Mouse (Mus musculus) left cerebral cortex, postnatal 25 days (tissue): Measurements from ENCODE around the gene Ythdf2. TPM values are rescaled to one million over a fixed set of nuclear protein-coding genes. Genes with fewer than 3 reads are reported as not detected.

Source experiments
- DNase-seq, 2 experiments: peaks; one replicate each; pipeline ENCODE4 v3.0.0; 2022; ENCODE audit warnings: low spot score in 2 of 2, mixed read lengths in 1 of 2
- intact Hi-C: fragments of 180-260 bp; cut with DNase I; formaldehyde crosslinking; loops from one replicate; pipeline ENCODE4 v1.15.1; 2025
- total RNA-seq, 2 experiments: library from RNA; stranded (reverse); gene quantifications; 2 replicates each; pipeline ENCODE4 v1.2.3; 2021

Ythdf2 gene
- total RNA-seq, 2 experiments from 2014 or later = 45.4 to 46.3 TPM

DNA sequence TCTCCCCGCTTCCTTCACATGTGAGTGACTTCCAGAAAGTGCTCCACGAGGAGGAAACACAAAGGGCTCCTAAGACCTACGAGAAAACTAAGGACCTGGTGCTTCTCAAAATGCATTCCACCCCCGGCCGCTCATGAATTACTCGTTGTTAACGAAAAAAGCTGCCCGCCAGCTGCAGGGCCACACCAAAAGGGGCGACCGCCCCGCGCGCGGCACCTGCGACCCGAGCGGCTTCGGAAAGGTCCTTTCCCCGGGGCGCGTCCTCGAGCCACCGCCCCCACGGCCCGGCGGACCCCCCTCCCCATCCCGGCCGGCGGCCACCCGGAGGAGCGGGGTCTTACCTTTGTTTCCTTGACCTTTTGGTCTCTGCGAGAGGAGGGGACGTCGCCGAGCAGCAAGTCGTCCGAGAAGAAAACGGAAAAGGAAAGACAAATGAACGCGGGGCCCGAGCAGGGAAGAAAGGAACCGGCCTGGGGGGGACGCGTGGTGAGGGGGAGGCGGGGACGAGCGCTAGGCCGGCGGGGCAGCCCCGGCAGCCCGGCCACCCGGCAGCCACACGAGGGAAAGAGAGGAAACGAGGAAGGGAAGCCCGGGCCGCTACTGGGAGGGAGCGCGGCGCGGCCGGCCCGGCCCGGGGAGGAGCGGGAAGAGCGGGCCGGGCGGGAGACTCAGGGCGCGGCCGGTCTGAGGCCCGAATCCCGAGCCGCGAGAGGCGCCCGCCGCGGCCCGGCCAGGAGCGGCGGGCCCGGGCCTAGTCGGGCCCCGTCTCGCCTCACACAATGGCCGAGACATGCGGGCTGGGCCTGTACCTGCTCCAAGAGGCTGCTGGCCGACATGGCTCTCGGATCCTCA is 786 bp downstream of the Ythdf2 start:
- intact Hi-C loops = loop anchor here (5.0 kb wide), 2 partner anchors 61 to 339 kb away; partner anchors contain the start of genes Srsf4 and Taf12
- DNase-seq = peak in 1 of 2 experiments; percentile 2

DNA sequence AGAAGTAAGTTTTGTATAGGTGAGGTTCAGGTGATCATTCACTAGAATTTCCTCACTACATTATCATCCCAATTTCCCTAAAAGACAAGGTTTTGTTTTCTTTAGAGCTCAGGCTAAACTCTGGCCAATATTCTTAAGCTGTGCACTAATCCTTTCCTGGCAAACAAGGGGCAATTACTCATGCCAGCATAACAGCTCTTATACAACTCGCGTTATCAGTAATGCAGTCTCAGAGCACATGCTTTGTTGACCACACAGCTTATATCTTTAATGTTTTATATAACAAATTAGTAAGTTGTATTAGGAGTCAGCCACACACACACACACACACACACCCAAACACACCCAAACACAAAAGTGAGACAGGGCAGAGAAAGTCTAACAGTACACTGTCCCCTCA is 1.8 kb downstream of the Ythdf2 start:
- intact Hi-C loops = loop anchor here (5.0 kb wide), 2 partner anchors 62 to 338 kb away; partner anchors contain the start of genes Srsf4 and Taf12
- DNase-seq = no peak

DNA sequence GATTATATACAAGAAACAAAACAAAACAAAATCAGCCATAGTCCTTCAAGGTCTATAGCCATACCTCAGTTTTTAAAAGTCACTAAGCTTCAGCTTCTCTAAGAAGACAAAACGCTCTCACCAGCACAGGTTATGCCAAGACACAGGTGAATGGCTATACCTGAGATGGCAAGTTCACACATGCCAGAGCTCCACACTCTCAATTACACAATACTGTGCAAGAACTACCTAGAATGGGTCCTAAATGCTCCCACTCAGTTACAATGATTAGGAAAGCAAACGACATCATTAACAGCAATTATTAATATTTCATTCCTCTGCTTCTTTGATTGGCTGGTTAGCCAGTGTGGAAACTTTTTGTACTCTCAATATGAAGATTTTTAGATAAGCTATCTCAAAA is 2.8 kb downstream of the Ythdf2 start:
- intact Hi-C loops = no loop called here
- no peak for DNase-seq

DNA sequence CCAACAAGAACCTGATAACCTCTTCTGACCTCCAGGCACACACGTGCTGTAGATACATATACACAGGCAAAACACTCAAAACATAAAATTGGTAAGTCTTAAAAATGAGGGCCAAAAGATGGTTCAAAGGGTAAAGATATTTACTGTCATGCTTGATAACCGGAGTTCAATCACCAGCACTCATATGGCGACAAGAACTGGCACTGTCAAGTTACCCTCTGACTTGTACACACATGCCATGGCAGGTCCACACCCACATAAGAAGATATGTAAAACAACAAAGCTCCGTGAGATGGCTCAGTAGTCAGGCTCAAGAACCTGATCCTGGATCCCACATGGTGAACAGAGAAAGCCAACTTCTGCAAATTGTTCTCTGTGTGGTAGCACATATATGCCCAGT is 4.8 kb downstream of the Ythdf2 start:
- no peak for DNase-seq
- intact Hi-C loops = no loop called here

DNA sequence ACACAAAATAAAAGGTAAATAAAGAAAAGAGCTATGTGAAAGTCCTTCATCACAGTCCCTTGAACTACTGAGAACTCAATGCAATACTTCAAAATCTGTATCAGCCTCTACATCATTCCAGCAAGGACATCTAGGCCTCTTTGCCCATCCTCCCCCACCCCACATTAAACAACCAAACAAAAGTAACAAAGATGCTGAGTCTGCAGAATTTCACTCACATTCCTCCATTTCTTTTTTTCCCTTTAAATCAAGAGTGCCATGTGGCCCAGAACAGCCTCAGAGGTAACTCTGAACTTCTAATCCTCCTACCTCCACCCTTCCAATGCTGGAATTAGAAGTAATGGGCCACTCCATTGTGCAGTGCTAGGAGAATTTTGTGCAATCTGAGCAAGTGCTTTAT is 13.3 kb downstream of the Ythdf2 start:
- intact Hi-C loops = no loop called here

DNA sequence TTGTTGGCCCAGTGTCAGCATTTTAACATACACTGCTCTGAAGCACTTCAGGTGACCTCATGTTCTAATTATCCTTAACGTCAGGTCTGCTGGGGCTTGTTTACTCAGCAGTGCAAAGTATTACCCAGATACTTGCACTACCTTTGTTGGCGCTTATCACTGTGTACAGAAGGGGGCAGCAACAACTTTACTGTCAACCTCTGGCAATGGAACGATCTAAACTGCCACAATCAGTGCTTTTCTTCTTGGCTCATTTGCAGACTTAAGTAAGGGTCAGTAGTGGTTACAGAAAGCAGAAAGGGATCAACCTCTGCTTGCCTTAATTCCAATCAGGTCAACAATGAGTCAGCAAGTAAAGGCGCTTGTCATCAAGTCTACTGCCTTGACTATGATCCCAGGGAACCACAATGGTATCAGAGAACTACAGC is 13.8 kb downstream of the Ythdf2 start:
- DNase-seq = no peak
- intact Hi-C loops = no loop called here

More for the DNA sequence above, 13.3 kb downstream of the Ythdf2 start:
- DNase-seq = no peak

DNA sequence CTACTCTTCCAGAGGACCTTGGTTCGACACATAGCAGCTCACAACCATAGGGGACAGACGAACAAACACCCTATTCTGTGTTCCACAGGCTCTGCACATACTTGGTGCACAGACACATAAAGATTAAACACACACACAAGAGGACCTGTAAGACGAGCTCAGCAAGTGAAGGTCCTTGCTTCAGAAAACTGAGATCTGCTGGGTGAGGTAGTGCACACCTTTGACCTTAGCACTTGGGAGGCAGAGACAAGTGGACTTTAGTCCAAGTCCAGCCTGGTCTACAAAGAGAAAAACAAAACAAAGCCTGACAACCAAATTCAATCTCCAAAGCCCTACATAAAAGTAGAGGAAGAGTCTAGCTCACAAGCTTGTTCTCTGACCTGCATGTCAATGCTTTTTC is 17.1 kb downstream of the Ythdf2 start:
- intact Hi-C loops = no loop called here
- no peak for DNase-seq

DNA sequence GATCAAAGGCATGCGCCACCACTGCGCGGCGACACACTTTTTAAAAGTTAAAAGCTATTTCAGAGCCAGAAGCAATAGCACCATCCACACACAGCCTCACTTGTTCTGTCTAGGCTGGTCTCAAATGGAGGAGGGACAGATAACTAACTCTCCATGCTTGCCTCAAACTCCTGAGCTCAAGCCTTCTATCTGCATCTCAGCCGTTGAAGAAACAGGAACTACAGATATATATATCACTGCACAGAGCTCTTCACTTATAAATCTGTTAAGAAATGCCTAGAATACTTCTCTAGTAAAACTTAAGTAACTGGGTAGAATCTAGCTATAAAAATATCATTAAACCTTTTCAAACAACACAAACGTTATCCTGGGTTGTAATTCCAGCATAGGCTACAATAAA is 17.7 kb downstream of the Ythdf2 start:
- intact Hi-C loops = no loop called here
- DNase-seq = no peak

DNA sequence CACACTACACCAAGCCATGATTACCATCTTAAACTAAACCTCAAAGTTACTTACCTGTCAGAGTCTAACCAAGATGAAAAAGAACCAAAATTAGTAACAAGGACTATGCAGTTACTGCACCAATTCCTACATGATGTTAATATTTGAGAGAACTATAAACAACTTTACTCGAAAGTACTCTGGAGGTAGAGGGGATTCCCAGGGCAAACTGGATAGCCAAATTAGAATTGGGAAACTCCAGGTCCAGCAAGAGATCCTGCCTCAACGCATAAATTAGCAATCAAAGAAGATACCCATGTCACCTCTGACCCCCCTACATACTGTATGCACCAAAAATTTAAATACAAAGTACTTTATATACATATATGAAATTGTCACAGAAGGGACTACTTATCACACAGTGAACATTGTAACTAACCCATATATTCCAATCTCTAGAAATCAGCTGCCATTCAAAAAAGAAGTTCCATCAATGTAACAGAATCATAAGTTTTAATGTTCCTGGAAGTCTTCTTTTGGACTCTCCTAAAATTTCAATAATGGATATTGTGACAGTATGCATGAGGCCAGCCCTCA is 24.2 kb downstream of the Ythdf2 start:
- intact Hi-C loops = no loop called here
- DNase-seq = no peak

DNA sequence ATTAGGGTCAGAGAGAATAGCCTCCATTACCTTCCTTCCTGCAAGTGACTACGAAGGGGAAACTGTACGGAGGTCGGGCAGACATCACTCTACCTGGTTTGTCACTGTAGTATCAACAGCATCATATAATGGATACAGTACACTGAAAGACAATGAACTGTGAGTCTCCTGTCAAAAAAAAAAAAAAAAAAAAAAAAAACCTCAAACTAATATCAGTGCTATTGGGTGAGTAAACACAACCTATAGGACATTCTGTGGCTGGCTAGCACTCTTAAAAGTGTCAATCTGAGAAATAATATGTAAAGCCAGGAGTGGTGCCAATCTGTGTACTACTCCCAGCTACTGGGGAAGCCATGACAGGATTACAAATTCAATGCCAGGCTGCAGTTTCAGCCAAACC is 28.9 kb downstream of the Ythdf2 start:
- no peak for DNase-seq
- intact Hi-C loops = loop anchor here (5.0 kb wide), 1 partner anchor 321 kb away; no protein-coding TSS in a partner anchor

DNA sequence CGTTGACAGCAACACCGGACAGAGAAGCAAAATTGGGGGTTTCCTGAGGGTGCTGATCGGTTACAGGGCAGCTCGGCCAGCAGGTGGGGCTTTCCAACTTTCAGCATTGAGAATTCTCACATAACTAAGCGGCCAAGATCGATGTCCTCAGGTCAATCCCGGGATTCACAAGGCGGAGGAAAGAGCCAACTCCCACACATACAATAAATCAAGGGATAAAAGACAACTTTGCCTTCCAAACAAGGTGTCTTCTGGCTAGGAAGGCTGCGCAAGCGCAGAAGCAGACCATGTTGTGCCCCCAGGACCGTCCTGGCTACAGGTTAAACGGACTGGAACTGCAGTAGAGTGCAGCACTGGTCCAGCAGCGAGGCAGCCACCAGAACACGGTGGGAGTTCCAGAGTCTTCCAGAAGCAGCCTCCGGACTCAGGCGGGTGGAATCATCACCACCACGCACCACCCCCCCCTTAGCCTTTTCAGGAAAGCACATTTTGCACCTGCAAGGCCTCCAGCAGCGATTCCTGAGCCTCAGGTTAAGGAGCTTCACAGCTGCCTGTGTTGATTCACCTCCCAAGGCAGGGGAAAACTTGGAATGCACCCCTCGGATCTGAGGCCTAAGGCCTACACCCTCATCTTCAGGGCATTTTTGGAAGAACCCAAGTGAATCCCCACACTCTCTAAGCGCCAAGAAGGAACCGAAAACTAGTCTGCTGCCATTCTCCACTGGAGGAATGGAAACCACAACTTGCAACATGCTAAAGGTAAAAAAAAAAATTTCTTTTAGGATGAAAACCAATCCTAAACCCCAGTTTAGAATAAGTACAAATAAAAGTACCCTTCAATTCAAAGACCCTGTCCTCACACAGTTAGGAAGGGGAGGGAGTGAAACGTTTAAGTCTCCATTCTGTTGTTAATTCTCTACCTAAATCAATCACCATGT is 30.1 kb downstream of the Ythdf2 start:
- DNase-seq = no peak
- intact Hi-C loops = loop anchor here (5.0 kb wide), 1 partner anchor 320 kb away; no protein-coding TSS in a partner anchor

DNA sequence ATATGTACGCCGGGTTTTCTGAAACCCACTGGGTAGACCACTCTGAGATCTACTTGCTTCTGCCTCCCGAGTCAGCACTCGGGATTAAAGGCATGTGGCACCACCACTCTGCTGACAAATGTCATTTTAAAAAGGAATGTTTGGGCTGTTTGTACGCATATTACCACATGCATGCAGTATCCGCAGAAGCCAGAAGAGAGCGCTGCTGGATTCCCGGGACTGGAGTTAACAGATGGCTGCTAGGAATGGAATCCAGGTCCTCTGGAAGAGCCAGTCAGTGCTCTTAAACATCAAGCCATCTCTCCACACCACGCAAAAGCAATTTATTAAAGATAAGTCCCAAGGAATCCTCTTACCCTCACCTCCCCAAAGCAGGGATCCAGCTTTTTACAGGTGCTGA is 31.4 kb downstream of the Ythdf2 start:
- intact Hi-C loops = loop anchor here (5.0 kb wide), 1 partner anchor 318 kb away; no protein-coding TSS in a partner anchor
- peak in 1 of 2 experiments; percentile 44 for DNase-seq

DNA sequence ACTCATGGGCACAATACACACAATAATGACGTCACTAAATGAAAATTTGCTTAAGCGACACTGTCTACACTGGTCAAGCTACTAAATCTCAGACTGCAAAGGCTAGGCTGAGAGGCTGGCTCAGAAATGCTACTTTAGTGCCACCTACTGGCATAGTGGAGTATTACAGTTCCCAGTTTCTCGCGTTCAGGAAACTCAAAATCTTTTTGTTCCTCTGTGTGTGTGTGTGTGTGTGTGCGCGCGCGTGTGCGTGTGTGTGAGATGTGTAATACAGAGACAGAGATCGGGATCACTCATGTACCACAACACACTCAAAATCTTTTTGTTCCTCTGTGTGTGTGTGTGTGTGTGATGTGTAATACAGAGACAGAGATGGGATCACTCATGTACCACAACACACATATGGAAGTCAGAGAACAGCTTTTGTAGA is 33.5 kb downstream of the Ythdf2 start:
- DNase-seq = peak; percentile 77
- intact Hi-C loops = loop anchor here (1.0 to 5.0 kb wide), 2 partner anchors 89 to 201 kb away; no protein-coding TSS in a partner anchor

DNA sequence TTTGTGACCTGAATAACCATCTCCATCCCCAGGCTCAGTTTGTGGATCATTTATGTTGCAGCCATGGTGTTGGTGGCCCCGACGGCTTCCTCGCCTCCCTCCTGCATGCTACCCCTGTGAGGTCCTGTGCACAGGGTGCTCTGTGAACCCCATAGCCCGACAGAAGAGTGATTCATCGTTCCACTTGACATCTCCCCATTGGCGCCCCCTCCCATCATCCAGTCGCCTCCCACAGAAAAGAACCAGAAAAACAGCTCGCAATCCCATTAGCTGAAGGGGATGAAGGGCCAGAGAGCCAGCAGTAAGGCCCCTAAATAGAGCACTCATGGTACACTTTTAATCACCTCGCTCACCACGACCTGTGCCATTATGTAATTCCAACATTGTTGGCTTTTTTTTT is 35.6 kb downstream of the Ythdf2 start:
- no peak for DNase-seq
- intact Hi-C loops = loop anchor here (5.0 kb wide), 1 partner anchor 199 kb away; no protein-coding TSS in a partner anchor

DNA sequence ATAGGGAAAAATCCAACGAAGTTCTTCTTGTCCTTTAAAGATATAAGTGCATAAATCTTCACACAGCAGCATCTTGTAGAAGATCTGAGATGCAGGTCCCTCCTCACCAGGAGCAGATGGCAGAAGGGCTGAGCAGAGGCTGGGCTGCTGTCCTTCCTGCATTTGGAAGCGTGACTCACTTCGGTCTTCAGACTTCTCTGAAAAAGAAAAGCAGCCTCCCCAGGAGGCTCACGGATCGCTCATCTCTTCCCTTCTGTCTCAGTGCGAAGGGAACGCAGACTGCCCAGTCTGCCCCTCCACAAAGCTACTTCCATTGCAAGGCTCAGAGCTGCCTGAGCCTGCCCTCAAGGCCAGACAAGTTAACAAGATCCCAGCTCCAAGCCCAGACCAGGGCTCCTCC is 41.2 kb downstream of the Ythdf2 start:
- intact Hi-C loops = loop anchor here (2.0 kb wide), 1 partner anchor 40 kb away; no protein-coding TSS in a partner anchor
- DNase-seq = peak in 1 of 2 experiments; percentile 93

DNA sequence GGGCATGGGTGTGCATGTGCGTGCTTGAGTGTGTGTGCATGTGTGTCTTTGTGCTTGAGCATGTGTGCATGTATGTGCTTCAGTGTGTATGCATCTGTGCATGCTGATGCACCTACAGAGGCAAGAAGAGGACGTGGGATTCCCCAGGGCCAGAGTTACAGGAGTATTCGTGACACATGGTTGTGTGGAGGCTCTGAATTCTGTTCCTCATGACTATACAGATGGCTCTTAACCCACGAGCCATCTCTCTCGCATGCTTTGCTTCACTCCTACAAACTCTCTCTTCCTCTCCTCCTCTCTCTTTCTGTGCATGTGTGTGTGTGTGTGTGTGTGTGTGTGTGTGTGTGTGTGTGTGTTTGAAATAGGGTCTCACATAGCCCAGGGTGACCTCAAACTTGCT is 42.3 kb downstream of the Ythdf2 start:
- DNase-seq = peak in 1 of 2 experiments; percentile 66
- intact Hi-C loops = loop anchor here (2.0 kb wide), 1 partner anchor 39 kb away; no protein-coding TSS in a partner anchor

DNA sequence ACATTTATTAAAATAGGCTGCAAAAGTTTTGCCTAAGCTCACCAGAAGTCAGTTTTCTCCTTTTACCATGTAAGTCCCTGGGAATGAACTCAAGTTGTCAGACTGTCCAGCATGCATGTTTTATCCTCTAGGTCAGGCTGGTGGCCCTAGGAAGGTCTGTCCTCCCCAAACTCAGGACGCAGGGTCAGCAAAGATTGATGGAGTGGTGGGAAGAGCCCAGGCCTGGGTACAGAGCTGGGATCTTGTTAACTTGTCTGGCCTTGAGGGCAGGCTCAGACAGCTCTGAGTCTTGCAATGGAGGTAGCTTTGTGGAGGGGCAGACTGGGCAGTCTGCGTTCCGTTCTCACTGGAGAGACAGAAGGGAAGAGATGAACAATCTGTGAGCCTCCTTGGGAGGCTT is 42.8 kb downstream of the Ythdf2 start:
- DNase-seq = no peak
- intact Hi-C loops = no loop called here

DNA sequence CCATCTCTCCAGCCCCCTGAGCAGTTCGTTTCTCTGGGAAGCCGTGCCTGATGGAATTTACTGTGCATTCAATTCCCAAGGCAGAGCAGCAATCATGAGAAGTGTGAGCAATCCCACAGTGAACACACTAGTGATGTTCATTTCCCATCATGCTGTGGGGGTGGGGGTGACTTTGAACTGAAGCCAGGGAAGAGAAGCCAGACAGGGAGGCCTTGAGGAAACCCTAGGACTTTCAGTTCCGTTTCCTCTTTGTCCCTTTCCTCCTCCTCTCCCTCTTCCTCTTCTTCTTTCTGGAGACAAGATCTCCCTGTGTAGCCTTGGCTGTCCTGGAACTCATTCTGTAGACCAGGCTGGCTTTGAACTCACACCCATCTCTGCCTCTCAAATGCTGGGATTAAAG is 44.7 kb downstream of the Ythdf2 start:
- intact Hi-C loops = no loop called here
- DNase-seq = no peak
